Mouse (Mus musculus) liver, adult 2 months (tissue): Measurements from ENCODE around the gene Mgat4a.

ENCODE experiments used
- CTCF ChIP-seq: fragments of 200-500 bp; IDR thresholded peaks from 2 replicates; pipeline ENCODE4 v1.5.1; 2011; ENCODE audit warnings: low read depth, low read length, control low read depth
- POLR2A ChIP-seq: fragments of 200-500 bp; IDR thresholded peaks from 2 replicates; pipeline ENCODE4 v1.6.1; 2011; ENCODE audit warnings: low read length, control low read depth; ENCODE audit not compliant: insufficient read depth; ENCODE audit errors: extremely low read depth

GRCm38 (mm10) chr1:37532533-37532840 lies 8.3 kb downstream of the Mgat4a start:
- TF ChIP-seq CTCF (no peak), POLR2A (no peak)
